In the genomic region with DNA sequence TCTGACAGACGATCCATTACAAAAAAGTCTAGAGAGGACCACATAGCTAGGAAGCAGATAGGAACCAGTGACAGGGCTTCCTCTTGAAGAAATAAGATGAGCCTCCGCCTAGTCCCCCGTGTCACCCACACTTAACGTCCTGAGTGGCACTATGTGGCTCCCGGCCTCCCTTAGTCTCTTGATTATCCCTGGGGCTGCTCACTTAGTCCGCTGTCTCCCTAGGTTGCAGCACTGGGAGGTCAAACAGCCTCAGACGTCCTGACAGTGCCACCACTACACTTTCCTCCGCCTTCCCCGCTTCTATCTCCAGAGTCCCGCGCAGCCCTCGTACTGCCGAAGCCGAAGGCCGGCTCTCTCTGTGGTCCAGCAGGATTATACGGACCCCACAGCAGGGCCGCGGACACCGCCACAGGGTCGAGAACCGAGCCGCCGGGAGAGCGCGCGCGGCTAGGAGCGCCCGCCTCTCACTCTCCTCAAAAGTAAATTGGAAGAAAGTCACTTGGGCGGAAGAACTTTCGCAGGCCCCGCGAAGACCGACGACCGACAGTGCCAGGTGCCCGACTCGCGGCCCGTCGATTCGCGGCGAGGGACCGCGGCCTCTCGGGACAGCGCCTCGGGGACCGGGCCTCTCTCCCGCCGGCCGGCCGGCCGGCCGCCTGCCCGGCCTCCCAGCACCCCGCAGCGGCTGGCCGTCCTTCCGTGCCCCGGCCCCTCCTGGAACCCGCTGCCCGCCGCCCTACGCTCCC, we compare ENCODE assay signal across 8 mouse cellular contexts. TPM values are rescaled to one million over a fixed set of nuclear protein-coding genes. Genes with fewer than 3 reads are reported as not detected.
DNase-seq lines count a peak whose midpoint lies in the region; ATAC-seq and TF ChIP-seq lines count a peak whose summit lies in the region.

No protein-coding gene starts in this region.

- H3K9ac ChIP-seq in forebrain, embryonic 11.5 days (ENCODE audit: low read length) = peak overlapping the region; percentile 84
- H3K9ac ChIP-seq in limb, embryonic 15.5 days = peak overlapping the region; percentile 93
- peak overlapping the region; percentile 87 for H3K9ac ChIP-seq in neural tube, embryonic 11.5 days (ENCODE audit: low read length)

- DNase-seq in left cerebral cortex, adult 2 months (ENCODE audit: extremely low spot score in 1 of 2, low spot score in 2 of 2) = no peak
- no peak for DNase-seq in left cerebral cortex, postnatal 10 days (ENCODE audit: extremely low spot score in 1 of 2, low spot score in 2 of 2)
- DNase-seq in Patski (ENCODE audit: low read depth, low spot score) = no peak
- DNase-seq in forebrain, embryonic 11.5 days (ENCODE audit: low spot score) = peak; percentile 57
- DNase-seq in neural tube, embryonic 11.5 days (ENCODE audit: low spot score) = peak; percentile 32
- DNase-seq in cerebellum, postnatal 4 days (ENCODE audit: low spot score in 2 of 2) = no peak
- DNase-seq in right cerebral cortex, adult 18-20 months = no peak

- H3K27me3 ChIP-seq in Patski = no peaks in the 10 kb centered on the region
- no peaks in the 10 kb centered on the region for H3K27me3 ChIP-seq in forebrain, embryonic 11.5 days (ENCODE audit: control insufficient read depth, insufficient read depth, low read length)
- H3K27me3 ChIP-seq in limb, embryonic 15.5 days = no peaks in the 10 kb centered on the region
- no peaks in the 10 kb centered on the region for H3K27me3 ChIP-seq in neural tube, embryonic 11.5 days (ENCODE audit: control insufficient read depth, insufficient read depth, low read length)

- POLR2A ChIA-PET in Patski (lab: Charles Lee) = no interaction called here

- WGBS in forebrain, embryonic 11.5 days = 2% methylated on average over 64 of the region's 66 CpGs
- WGBS in limb, embryonic 15.5 days = 2% methylated on average over 44 of the region's 66 CpGs
- 1% methylated on average over 66 of the region's 66 CpGs for WGBS in neural tube, embryonic 11.5 days

- CTCF ChIA-PET in Patski (lab: Charles Lee) = no interaction called here

- in situ Hi-C loops in Patski (cut with MboI; ENCODE audit: low pct_unique_long_range_greater_than_20kb) = loop anchor here (5.0 kb wide), 1 partner anchor 37 kb away; the partner anchor contains the start of gene Dusp8

- peak overlapping the region; percentile 77 for H3K4me3 ChIP-seq in left cerebral cortex, adult 2 months
- peak overlapping the region; percentile 87 for H3K4me3 ChIP-seq in forebrain, embryonic 11.5 days (ENCODE audit: low read depth, low read length)
- peak overlapping the region; percentile 99 for H3K4me3 ChIP-seq in limb, embryonic 15.5 days
- H3K4me3 ChIP-seq in neural tube, embryonic 11.5 days (ENCODE audit: low read depth, low read length) = peak overlapping the region; percentile 84

- H3K4me1 ChIP-seq in forebrain, embryonic 11.5 days (replicated peaks; ENCODE audit: control insufficient read depth, insufficient read depth, low read length) = peaks cover 9% of the 10 kb centered on the region
- H3K4me1 ChIP-seq in limb, embryonic 15.5 days = peaks cover 30% of the 10 kb centered on the region
- peaks cover 10% of the 10 kb centered on the region for H3K4me1 ChIP-seq in neural tube, embryonic 11.5 days (ENCODE audit: control insufficient read depth, insufficient read depth, low read length)

- no peaks in the 10 kb centered on the region for H3K9me3 ChIP-seq in forebrain, embryonic 11.5 days (ENCODE audit: control insufficient read depth, low read length)
- no peaks in the 10 kb centered on the region for H3K9me3 ChIP-seq in limb, embryonic 15.5 days
- H3K9me3 ChIP-seq in neural tube, embryonic 11.5 days (ENCODE audit: control insufficient read depth, low read length) = no peaks in the 10 kb centered on the region

- H3K36me3 ChIP-seq in forebrain, embryonic 11.5 days (ENCODE audit: control insufficient read depth, insufficient read depth, low read length) = no peaks in the 10 kb centered on the region
- H3K36me3 ChIP-seq in limb, embryonic 15.5 days = no peaks in the 10 kb centered on the region
- no peaks in the 10 kb centered on the region for H3K36me3 ChIP-seq in neural tube, embryonic 11.5 days (ENCODE audit: control insufficient read depth, insufficient read depth, low read length)

- TF ChIP-seq CTCF in left cerebral cortex, adult 2 months (IDR thresholded peaks at IDR 0.05) = no peak
- TF ChIP-seq CTCF in Patski (IDR thresholded peaks at IDR 0.05) = no peak

- H3K27ac ChIP-seq in left cerebral cortex, adult 2 months = peak overlapping the region; percentile 92
- H3K27ac ChIP-seq in forebrain, embryonic 11.5 days (ENCODE audit: low read depth, low read length) = no peak overlapping the region
- peak overlapping the region; percentile 79 for H3K27ac ChIP-seq in limb, embryonic 15.5 days
- H3K27ac ChIP-seq in neural tube, embryonic 11.5 days (ENCODE audit: low read depth, low read length) = 0 out of 2 replicates have a peak overlapping the region, but pooled peaks have one; percentile 24

- ATAC-seq in Patski = peak; percentile 13
- ATAC-seq in forebrain, embryonic 11.5 days (replicated peaks; ENCODE audit: low FRiP score) = no peak
- 0 out of 2 replicates have a peak, but pooled peaks have one; percentile 26 for ATAC-seq in limb, embryonic 15.5 days (ENCODE audit: insufficient number of reproducible peaks, low FRiP score, low TSS enrichment, low read depth)
- peak; percentile 16 for ATAC-seq in neural tube, embryonic 11.5 days (ENCODE audit: insufficient read depth, low FRiP score, low TSS enrichment)

- peak overlapping the region; percentile 89 for H3K4me2 ChIP-seq in forebrain, embryonic 11.5 days (ENCODE audit: low read depth, low read length, severe bottlenecking)
- peak overlapping the region; percentile 86 for H3K4me2 ChIP-seq in limb, embryonic 15.5 days
- H3K4me2 ChIP-seq in neural tube, embryonic 11.5 days (ENCODE audit: low read depth) = peak overlapping the region; percentile 78

- intact Hi-C loops in left cerebral cortex, adult 2 months (cut with DNase I) = loop anchor here (5.0 kb wide), 1 partner anchor 37 kb away; the partner anchor contains the start of gene Dusp8
- intact Hi-C loops in left cerebral cortex, postnatal 10 days (cut with DNase I) = no loop called here

RNA-seq across cellular contexts. Expression of gene Mob2, which starts 0.5 kb away (rescaled TPM):
- total RNA-seq in left cerebral cortex, adult 2 months (2021) = 10 to 100 TPM; 37.6 to 38.7 TPM
- 10 to 100 TPM; 23.6 to 26.7 TPM for total RNA-seq in left cerebral cortex, postnatal 10 days (2021)
- 35.2 TPM for polyA plus RNA-seq in Patski (2021)
- 52.9 and 55.9 TPM in 2 replicates for polyA plus RNA-seq in forebrain, embryonic 11.5 days (2014; fragmentation: Nextera tagmentation; extraction: Ambion mirVana)
- 78.2 and 82.2 TPM in 2 replicates for polyA plus RNA-seq in limb, embryonic 15.5 days (2015; fragmentation: Nextera tagmentation; extraction: Ambion mirVana)
- polyA plus RNA-seq in neural tube, embryonic 11.5 days (2014; fragmentation: Nextera tagmentation; extraction: Ambion mirVana) = 58.0 and 64.0 TPM in 2 replicates

RNA-seq across cellular contexts. Expression of gene Dusp8, which starts 35.3 kb away (rescaled TPM):
- 100 to 1,000 TPM; 153 to 173 TPM for total RNA-seq in left cerebral cortex, adult 2 months (2021)
- total RNA-seq in left cerebral cortex, postnatal 10 days (2021) = 100 to 1,000 TPM; 157 to 164 TPM
- 15.2 TPM for polyA plus RNA-seq in Patski (2021)
- polyA plus RNA-seq in forebrain, embryonic 11.5 days (2014; fragmentation: Nextera tagmentation; extraction: Ambion mirVana) = 22.6 and 28.1 TPM in 2 replicates
- 5.5 and 6.9 TPM in 2 replicates for polyA plus RNA-seq in limb, embryonic 15.5 days (2015; fragmentation: Nextera tagmentation; extraction: Ambion mirVana)
- polyA plus RNA-seq in neural tube, embryonic 11.5 days (2014; fragmentation: Nextera tagmentation; extraction: Ambion mirVana) = 24.3 and 27.6 TPM in 2 replicates

Comparison
In these comparisons a context has a peak if more than half of its experiments do, and no peak if none do; other contexts are left out.
1. DNase-seq: peak in forebrain, embryonic 11.5 days (single experiment) and neural tube, embryonic 11.5 days (single experiment); none in left cerebral cortex, adult 2 months (0 of 2), left cerebral cortex, postnatal 10 days (0 of 2), Patski (single experiment), cerebellum, postnatal 4 days (0 of 2) and right cerebral cortex, adult 18-20 months (single experiment).
2. Peak in every context shown above with its lines, with median percentiles within 50 percentile points of each other: H3K4me3 ChIP-seq, H3K4me2 ChIP-seq and H3K9ac ChIP-seq.